Mouse (Mus musculus) bone marrow, adult 2 months (tissue): ENCODE measurements at regions not wholly inside any gene's neighbourhood (a gene's known extent, or its start where the extent isn't known, plus 50 kb on each side); places are given as distances from the start of the nearest gene placed in this dataset.

Experiments
- H3K27ac ChIP-seq: fragments of 200-500 bp; 2 replicates; pipeline ENCODE4 v1.5.1; 2012; ENCODE audit warnings: low read depth, mild to moderate bottlenecking, control low read depth, inconsistent platforms, low read length; ENCODE audit not compliant: control insufficient read depth, poor library complexity, insufficient read depth
- H3K4me1 ChIP-seq: fragments of 200-500 bp; 2 replicates; pipeline ENCODE4 v1.6.1; 2011; ENCODE audit warnings: low read length; ENCODE audit not compliant: control insufficient read depth, insufficient read depth
- H3K4me3 ChIP-seq: fragments of 200-500 bp; replicated peaks from 2 replicates; pipeline ENCODE3; 2011; ENCODE audit warnings: mild to moderate bottlenecking, low read depth, low read length, control low read depth; ENCODE audit not compliant: control insufficient read depth
- CTCF ChIP-seq: fragments of 200-500 bp; IDR thresholded peaks from 2 replicates; pipeline ENCODE4 v1.5.1; 2011; ENCODE audit warnings: low read length, control low read depth; ENCODE audit not compliant: control insufficient read depth, insufficient read depth
- POLR2A ChIP-seq: fragments of 200-500 bp; IDR thresholded peaks from 2 replicates; pipeline ENCODE4 v1.6.1; 2011; ENCODE audit warnings: low read depth, mild to moderate bottlenecking, control low read depth, low read length, borderline replicate concordance; ENCODE audit not compliant: control insufficient read depth
- WGBS: fragments of 180-500 bp; shearing (Covaris S2); methylation state at CpG from one replicate; pipeline ENCODE4 v1.1.7; 2018; 5-methylcytosine and 5-hydroxymethylcytosine counted together

DNA sequence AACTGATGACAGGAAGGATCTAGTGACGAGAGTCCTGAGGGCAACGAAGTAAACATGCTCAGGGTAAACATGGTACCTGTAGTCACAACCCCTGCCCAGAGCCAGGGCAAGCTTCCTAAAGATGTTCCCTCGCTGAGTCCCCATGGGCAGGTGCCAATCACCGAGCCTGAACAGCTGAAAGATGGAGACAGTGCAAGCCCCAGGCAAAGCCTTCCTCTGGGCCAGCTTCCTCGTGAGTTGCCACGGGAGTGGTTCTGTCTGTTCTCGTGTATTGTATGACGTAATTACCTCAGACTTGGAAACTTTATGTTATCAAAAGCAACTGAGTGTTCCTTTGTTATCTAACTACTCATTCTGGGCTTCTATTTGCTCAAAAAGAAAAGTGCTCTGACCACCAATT, 147.4 kb downstream of the Ifng start:
- no peak for TF ChIP-seq POLR2A
- TF ChIP-seq CTCF: no peak
- Histone ChIP-seq H3K4me3 (no peak overlapping the region), H3K27ac (no peak overlapping the region), H3K4me1 (peaks cover 2% of the 10 kb centered on the region; the same call in 1 of the 2 replicates)
- 27% methylated on average over 8 of the region's 8 CpGs for WGBS

DNA sequence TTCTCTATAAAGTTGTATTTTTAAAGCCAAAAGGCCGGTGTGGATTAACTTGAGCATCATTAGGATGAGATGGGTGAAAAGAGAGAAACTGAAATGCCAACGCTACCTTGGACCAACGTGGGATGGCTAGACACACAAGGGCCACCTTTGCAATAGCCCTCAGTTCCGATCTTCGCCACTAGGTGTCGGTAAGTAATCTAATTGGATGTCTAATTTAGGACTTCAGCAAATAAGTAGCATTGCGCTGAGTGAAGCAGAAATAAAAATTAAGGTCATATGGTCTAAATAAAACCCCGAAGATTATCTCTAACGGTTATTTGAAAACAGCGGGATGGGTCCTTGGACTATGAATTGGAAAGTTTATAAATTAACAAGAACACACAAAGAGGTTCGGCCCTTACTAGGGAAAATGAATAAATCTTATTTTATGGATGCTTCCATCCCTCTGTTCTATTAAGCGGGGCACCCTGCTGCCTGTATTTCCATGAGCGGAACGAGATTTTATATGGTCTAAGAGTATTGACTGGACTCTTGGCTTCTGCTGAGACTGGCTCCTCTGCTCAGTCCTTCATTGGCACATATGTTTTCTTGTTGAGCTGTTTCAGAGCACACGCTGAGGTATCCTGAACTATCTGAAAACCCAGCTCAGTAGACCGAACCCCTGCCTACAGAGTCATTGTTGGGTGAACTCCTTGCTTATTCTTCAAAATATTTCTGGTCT, 152.0 kb downstream of the Ifng start:
- WGBS: 38% methylated on average over 16 of the region's 16 CpGs
- Histone ChIP-seq H3K4me3 (no peak overlapping the region), H3K4me1 (no peaks in the 10 kb centered on the region; the same call in 1 of the 2 replicates), H3K27ac (no peak overlapping the region)
- TF ChIP-seq CTCF: peak; percentile 66
- no peak for TF ChIP-seq POLR2A

DNA sequence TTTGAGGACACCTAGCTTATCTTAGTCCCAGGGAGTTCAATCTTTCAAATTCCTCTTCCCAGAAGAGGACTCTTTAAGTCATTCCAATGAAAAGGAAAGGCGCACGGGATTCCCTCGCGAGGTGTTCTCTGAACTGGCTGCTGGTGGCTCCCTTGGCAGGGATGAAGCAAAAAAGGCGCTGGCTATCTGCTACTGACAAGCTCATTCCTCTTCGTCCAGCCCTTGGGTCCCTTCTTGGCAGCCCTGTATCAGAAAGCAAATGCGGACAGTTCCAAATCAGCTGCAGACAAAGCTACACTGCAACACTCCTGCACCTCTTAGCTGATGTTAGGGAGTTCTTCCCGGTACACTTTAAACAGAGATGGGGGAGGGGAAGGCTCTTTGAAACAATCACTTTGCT, 155.4 kb downstream of the Ifng start:
- 76% methylated on average over 8 of the region's 8 CpGs for WGBS
- TF ChIP-seq CTCF: no peak
- TF ChIP-seq POLR2A: no peak

DNA sequence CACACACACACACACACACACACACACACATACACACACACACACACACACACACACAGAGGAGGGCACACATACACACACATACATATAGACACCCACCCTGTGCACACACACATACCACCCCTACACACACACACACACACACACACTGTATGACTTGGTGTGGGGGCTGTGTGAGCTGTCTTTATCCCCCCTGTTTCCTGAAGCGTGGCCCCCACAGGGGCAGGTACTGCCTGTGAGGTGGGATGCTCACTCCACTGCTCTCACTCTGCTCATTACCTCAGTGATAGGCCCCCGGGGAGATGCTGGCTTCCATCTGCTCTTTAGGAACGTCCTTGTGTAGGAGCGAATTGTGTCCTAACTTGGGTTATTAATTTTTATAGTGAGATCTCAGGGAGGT, 157.7 kb downstream of the Ifng start:
- Histone ChIP-seq H3K4me1 (peaks cover 3% of the 10 kb centered on the region), H3K4me3 (no peak overlapping the region), H3K27ac (no peak overlapping the region)
- 70% methylated on average over 4 of the region's 4 CpGs for WGBS
- TF ChIP-seq CTCF (no peak), POLR2A (no peak)

More for the DNA sequence above, 155.4 kb downstream of the Ifng start:
- Histone ChIP-seq H3K4me3 (no peak overlapping the region), H3K4me1 (peaks cover 3% of the 10 kb centered on the region), H3K27ac (no peak overlapping the region)

DNA sequence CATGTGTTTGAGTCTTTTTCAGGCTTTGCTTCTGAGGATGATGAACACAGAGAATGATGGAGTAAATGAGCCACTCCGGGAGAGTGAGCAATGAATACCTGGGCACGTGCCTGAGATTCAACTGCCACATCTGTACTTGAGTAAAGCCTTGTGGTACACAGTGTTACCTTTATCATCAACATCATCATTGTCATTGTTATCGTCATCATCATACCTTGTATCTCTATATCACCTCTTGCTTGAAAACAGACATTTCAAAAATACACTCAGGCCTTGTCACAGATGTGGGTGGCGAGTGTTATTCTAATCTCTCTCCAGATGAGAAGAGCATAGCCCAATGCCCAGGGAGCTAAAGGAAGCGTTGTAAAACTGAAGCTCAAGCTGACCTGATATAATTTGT, 158.4 kb downstream of the Ifng start:
- no peak for TF ChIP-seq POLR2A
- TF ChIP-seq CTCF: no peak
- Histone ChIP-seq H3K4me3 (no peak overlapping the region), H3K27ac (no peak overlapping the region), H3K4me1 (peaks cover 3% of the 10 kb centered on the region)
- 16% methylated on average over 5 of the region's 5 CpGs for WGBS

DNA sequence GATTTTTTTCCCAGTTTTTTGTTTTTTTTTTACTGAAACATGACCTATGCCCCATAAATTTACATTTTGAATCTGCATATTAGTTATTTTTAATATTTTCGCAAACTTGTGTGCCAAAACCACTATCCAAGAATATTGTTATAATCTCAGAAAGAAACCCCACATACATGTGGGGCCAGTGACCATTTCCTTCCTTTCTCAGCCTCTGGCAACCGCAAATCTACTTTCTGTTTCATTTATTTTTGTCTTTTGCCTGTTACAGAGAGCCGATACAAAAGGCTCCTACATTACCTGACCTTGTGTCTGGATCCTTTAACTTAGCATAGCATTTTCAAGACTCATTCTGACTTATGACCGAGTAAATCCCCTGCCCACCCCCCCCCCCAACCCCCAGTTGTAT, 158.8 kb downstream of the Ifng start:
- TF ChIP-seq CTCF (no peak), POLR2A (no peak)
- Histone ChIP-seq H3K4me3 (no peak overlapping the region), H3K4me1 (peaks cover 3% of the 10 kb centered on the region), H3K27ac (no peak overlapping the region)
- under 1% methylated on average over 4 of the region's 4 CpGs for WGBS

DNA sequence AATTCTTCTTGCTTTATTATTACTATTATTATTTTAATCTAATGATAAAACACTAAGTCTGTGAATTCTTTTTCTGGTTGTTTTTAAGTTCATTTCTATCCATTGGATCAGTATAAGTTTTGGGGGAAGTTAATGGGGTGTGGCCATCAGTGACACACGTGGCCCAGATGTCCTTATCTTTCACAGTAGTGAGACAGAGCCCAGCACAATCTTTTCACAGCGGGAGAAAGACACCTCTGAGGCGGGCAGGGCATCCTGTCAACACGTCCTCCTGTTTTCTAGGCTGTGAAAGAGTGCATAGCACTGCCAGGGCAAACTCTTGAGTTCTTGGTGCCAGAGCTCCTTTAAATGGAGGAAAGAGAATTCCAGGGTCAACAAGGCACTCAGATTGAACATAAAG, 162.1 kb downstream of the Ifng start:
- WGBS: 58% methylated on average over 4 of the region's 4 CpGs
- H3K27ac ChIP-seq: no peak overlapping the region
- H3K4me3 ChIP-seq: no peak overlapping the region
- peaks cover 3% of the 10 kb centered on the region for H3K4me1 ChIP-seq
- TF ChIP-seq POLR2A (no peak), CTCF (no peak)

DNA sequence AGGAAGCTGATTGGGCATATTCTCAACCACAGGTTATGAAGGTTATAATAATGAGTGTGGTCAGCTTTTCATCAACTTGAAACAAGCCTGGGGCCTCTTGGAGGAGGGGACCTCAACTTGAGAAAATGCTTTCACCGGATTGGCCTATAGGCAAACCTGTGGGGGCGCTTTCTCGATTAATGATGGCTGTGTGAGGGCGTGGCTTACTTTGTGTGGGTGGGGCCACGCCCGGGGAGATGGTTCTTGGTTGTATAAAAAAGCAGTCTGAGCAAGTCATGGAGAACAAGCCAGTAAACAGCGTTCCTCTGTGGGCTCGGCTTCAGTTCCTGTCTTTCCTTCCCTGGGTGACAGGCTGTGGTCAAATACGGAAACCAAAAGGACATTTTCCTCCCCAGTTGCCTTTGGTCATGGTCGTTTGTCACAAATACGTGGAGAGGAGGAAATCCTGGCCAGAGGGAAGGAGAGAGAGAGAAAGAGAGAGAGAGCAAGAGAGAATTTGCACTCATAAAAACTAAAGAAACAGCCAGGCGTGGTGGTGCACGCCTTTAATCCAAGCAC, 163.1 kb downstream of the Ifng start:
- TF ChIP-seq CTCF (no peak), POLR2A (no peak)
- Histone ChIP-seq H3K4me1 (no peaks in the 10 kb centered on the region; the same call in 1 of the 2 replicates), H3K4me3 (no peak overlapping the region), H3K27ac (no peak overlapping the region)
- 53% methylated on average over 13 of the region's 13 CpGs for WGBS
